Mouse (Mus musculus): ENCODE results near the gene Ube2dnl1.

Ube2dnl1 gene

GRCm38 (mm10) chrX:114904712-114905111, at the start of gene Ube2dnl1:
Gene Ube2dnl1, plus strand, starts transcription at chrX:114905012.
- no peak for DNase-seq (ENCODE audit: low read depth, low spot score)

- no peak for DNase-seq (ENCODE audit: low read depth, low spot score)
Measured at GRCm38 (mm10) chrX:114895489-114895888, 9.3 kb upstream of the Ube2dnl1 start.

- DNase-seq (ENCODE audit: low read depth, low spot score): no peak
Measured at GRCm38 (mm10) chrX:114897506-114897905, 7.3 kb upstream of the Ube2dnl1 start.

- no peak for DNase-seq (ENCODE audit: low read depth, low spot score)
Measured at GRCm38 (mm10) chrX:114903391-114903790, 1.4 kb upstream of the Ube2dnl1 start.

- DNase-seq (ENCODE audit: low read depth, low spot score): no peak
Measured at GRCm38 (mm10) chrX:114907282-114907681, 2.5 kb downstream of the Ube2dnl1 start, which contains the start of gene Ube2dnl2. Gene Ube2dnl2, plus strand, starts transcription at chrX:114907582.

GRCm38 (mm10) chrX:114955066-114955465, 50.3 kb downstream of the Ube2dnl1 start:
- DNase-seq (ENCODE audit: low read depth, low spot score): no peak
